In genomic region chr8:84799999-84800831, GRCm38 (mm10) we compare ENCODE assay signal across 8 mouse cellular contexts. TPM values are rescaled to one million over a fixed set of nuclear protein-coding genes. Genes with fewer than 3 reads are reported as not detected.
DNase-seq lines count a peak whose midpoint lies in the region; ATAC-seq and TF ChIP-seq lines count a peak whose summit lies in the region.

Gene Nfix (minus strand): TSS chr8:84800344.

- in situ Hi-C loops in Patski (cut with MboI; ENCODE audit: low pct_unique_long_range_greater_than_20kb): loop anchor here (5.0 kb wide), 2 partner anchors 38 to 63 kb away; no protein-coding TSS in a partner anchor

- H3K27me3 ChIP-seq in Patski: no peaks in the 10 kb centered on the region
- H3K27me3 ChIP-seq in embryonic facial prominence, embryonic 10.5 days (replicated peaks; ENCODE audit: low read depth, poor library complexity, severe bottlenecking): peaks cover 97% of the 10 kb centered on the region
- peaks cover 4% of the 10 kb centered on the region; the same call in 1 of the 2 replicates for H3K27me3 ChIP-seq in limb, embryonic 15.5 days
- peaks cover 56% of the 10 kb centered on the region for H3K27me3 ChIP-seq in midbrain, embryonic 16.5 days (ENCODE audit: control insufficient read depth, insufficient read depth, low read depth, low read length)

- WGBS in embryonic facial prominence, embryonic 10.5 days: 19% methylated on average over 105 of the region's 125 CpGs
- 2% methylated on average over 51 of the region's 125 CpGs for WGBS in limb, embryonic 15.5 days
- 2% methylated on average over 64 of the region's 125 CpGs for WGBS in midbrain, embryonic 16.5 days

- CTCF ChIA-PET in Patski (lab: Charles Lee): no interaction called here

- ATAC-seq in Patski: peak; percentile 66
- ATAC-seq in limb, embryonic 15.5 days (ENCODE audit: insufficient number of reproducible peaks, low FRiP score, low TSS enrichment, low read depth): peak; percentile 45
- ATAC-seq in midbrain, embryonic 16.5 days: peak; percentile 20; the same call in 1 of the 2 replicates

- DNase-seq in A20 (ENCODE audit: low read depth, low spot score): peak; percentile 59
- DNase-seq in Patski (ENCODE audit: low read depth, low spot score): no peak
- peak; percentile 67 for DNase-seq in embryonic facial prominence, embryonic 10.5 days (ENCODE audit: low spot score)
- peak; percentile 61 to 70 for DNase-seq in heart, adult 9 months (ENCODE audit: low spot score in 2 of 2)
- DNase-seq in kidney, adult 8-10 months: peak; percentile 58 to 63
- DNase-seq in thymus, postnatal 4 days: peak; percentile 72

- H3K36me3 ChIP-seq in embryonic facial prominence, embryonic 10.5 days (replicated peaks): no peaks in the 10 kb centered on the region
- peaks cover 19% of the 10 kb centered on the region for H3K36me3 ChIP-seq in limb, embryonic 15.5 days
- no peaks in the 10 kb centered on the region for H3K36me3 ChIP-seq in midbrain, embryonic 16.5 days (ENCODE audit: control insufficient read depth, insufficient read depth, low read length)

- H3K4me3 ChIP-seq in embryonic facial prominence, embryonic 10.5 days: peak within 1 kb of the TSS; percentile 59
- H3K4me3 ChIP-seq in limb, embryonic 15.5 days: peak within 1 kb of the TSS; percentile 91
- H3K4me3 ChIP-seq in midbrain, embryonic 16.5 days (ENCODE audit: low read depth, low read length): peak within 1 kb of the TSS; percentile 72

- peak within 1 kb of the TSS; percentile 100 for H3K9ac ChIP-seq in limb, embryonic 15.5 days
- H3K9ac ChIP-seq in midbrain, embryonic 16.5 days (ENCODE audit: low read depth, low read length): peak within 1 kb of the TSS; percentile 81

- peaks cover 18% of the 10 kb centered on the region for H3K4me1 ChIP-seq in embryonic facial prominence, embryonic 10.5 days
- peaks cover 59% of the 10 kb centered on the region for H3K4me1 ChIP-seq in limb, embryonic 15.5 days
- peaks cover 12% of the 10 kb centered on the region for H3K4me1 ChIP-seq in midbrain, embryonic 16.5 days (ENCODE audit: control insufficient read depth, insufficient read depth, low read length)

- H3K27ac ChIP-seq in embryonic facial prominence, embryonic 10.5 days (replicated peaks): peak within 1 kb of the TSS; percentile 25
- peak within 1 kb of the TSS; percentile 97 for H3K27ac ChIP-seq in limb, embryonic 15.5 days
- H3K27ac ChIP-seq in midbrain, embryonic 16.5 days (ENCODE audit: low read length): peak within 1 kb of the TSS; percentile 81

- peak within 1 kb of the TSS; percentile 68 for H3K4me2 ChIP-seq in limb, embryonic 15.5 days
- H3K4me2 ChIP-seq in midbrain, embryonic 16.5 days (ENCODE audit: low read length): peak within 1 kb of the TSS; percentile 97

- POLR2A ChIA-PET in Patski (lab: Charles Lee): interaction anchor here (0.7 kb wide), 1 partner anchor 87 kb away, joined by 3 read pairs; no protein-coding TSS in a partner anchor

- TF ChIP-seq CTCF in Patski (IDR thresholded peaks at IDR 0.05): no peak

- H3K9me3 ChIP-seq in embryonic facial prominence, embryonic 10.5 days: no peaks in the 10 kb centered on the region
- no peaks in the 10 kb centered on the region for H3K9me3 ChIP-seq in limb, embryonic 15.5 days
- no peaks in the 10 kb centered on the region for H3K9me3 ChIP-seq in midbrain, embryonic 16.5 days (replicated peaks; ENCODE audit: control insufficient read depth, low read length, poor library complexity, severe bottlenecking)

RNA-seq across cellular contexts. Expression of gene Nfix, which starts in this region (rescaled TPM):
- 32.5 TPM for polyA plus RNA-seq in Patski (2021)
- polyA plus RNA-seq in embryonic facial prominence, embryonic 10.5 days (2016; fragmentation: Nextera tagmentation; extraction: Ambion mirVana): 0.29 and 0.77 TPM in 2 replicates
- 87.0 and 100 TPM in 2 replicates for polyA plus RNA-seq in limb, embryonic 15.5 days (2015; fragmentation: Nextera tagmentation; extraction: Ambion mirVana)
- 44.1 and 55.4 TPM in 2 replicates for polyA plus RNA-seq in midbrain, embryonic 16.5 days (2015; fragmentation: Nextera tagmentation; extraction: Ambion mirVana)

Comparison
In these comparisons a context has a peak if more than half of its experiments do, and no peak if none do; other contexts are left out.
1. RNA of gene Nfix (polyA plus RNA-seq): 87.0 to 100 TPM in limb, embryonic 15.5 days, 44.1 to 55.4 TPM in midbrain, embryonic 16.5 days and 32.5 TPM in Patski (single experiment); 0.29 to 0.77 TPM in embryonic facial prominence, embryonic 10.5 days; every median in the first group is over 10 times any median in the second.
2. Peak in DNase-seq, H3K4me3 ChIP-seq and H3K27ac ChIP-seq in embryonic facial prominence, embryonic 10.5 days; RNA of the gene not detected or under 1 TPM.
3. H3K27ac ChIP-seq: peak in every context shown above with its lines; median percentile 97 in limb, embryonic 15.5 days; 81 in midbrain, embryonic 16.5 days; 25 in embryonic facial prominence, embryonic 10.5 days.
4. Peak in every context shown above with its lines, with median percentiles within 50 percentile points of each other: ATAC-seq and H3K4me3 ChIP-seq.